Mouse (Mus musculus): ENCODE measurements around the gene Plekho2.

Plekho2 gene

DNA sequence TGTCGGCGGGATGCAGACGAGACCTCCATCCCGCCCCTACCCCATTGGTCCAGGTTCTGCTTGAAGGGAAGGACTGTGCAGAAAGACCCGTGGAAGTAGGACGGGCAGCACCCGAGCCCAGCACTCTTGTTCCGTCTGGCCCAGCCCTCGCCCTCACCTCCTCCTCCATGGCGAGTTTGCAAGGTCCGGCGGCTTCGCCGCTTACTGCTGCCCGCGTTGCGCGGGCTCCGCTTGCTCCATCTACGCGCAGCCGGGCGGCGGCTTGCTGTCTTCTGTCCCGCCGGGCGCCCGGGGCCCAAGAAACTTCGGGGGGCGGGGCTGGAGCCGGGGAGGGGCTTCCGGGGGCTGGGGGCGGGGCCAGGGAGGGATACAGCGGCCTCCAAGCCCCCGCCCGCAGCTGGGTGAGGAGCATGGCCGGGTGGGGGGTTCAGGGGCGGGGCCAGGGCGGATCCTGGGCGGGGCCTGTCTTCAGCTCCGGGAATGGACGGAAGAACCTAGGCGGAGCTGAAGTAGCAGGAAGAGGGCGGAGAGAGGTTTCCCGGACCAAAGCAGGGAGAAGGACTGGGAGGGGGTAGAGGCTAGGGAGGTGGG lies at the start of gene Plekho2:
Gene Plekho2, minus strand, starts transcription at position 260 of the 591 bp plus-strand sequence.
- DNase-seq = peak; percentile 95

DNA sequence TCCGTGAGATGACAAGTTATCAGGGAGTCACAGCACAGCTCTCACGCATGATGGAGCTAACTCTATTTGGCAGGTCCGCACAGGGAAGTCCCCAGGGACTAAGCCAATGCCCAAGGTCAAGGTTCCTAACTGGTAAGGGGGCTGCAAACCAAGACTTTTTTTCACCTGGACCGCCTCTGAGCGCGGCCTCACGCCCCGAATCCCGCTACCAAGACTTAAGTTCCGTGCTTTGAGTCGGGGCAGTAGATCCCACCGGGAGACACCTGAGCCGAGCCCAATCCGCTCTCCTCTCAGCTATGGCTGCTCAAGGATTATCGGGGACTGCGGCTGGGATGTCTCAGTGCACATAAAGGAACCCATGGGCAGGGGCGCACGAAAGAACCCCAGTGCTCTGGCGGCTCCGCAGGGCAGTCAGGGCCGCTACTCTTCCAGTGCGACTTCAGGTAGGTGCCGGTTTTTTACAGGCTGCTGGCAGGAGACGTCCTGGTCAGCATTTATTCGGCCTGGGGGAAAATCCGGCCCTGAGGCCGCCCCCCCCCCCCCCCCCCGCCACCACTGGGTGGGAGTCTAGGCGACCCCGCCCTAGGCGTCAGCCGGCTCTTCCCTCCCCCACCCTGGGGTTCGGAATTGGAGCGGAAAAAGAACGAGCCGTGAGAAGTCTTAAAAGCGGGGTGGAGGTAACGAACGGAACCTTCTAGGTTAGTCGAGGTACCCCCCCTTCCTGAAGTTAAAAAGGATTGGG lies 49.4 kb upstream of the Plekho2 start, which contains the start of gene Rbpms2:
Gene Rbpms2, plus strand, starts transcription at position 624 of the 742 bp plus-strand sequence.
- DNase-seq = peak; percentile 30

DNA sequence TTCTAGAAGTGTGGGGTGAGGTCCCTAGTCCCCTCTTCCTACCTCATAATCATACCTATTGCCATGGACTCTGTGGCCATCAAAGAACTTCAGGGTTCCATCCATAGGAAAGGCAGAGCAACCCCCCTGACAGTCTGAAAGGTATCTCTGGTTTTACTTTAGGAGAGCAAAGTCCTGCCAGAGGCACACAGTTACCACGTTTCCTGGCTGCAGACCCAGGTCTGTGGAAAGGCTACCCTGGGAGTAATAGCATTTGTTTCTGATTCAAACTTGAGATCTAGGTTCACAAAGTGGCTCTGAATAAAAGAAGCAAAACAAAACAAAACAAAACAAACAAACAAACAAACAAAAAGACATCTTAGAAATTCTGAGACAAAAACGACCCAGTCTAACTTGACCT lies 44.4 kb upstream of the Plekho2 start:
- DNase-seq = no peak

DNA sequence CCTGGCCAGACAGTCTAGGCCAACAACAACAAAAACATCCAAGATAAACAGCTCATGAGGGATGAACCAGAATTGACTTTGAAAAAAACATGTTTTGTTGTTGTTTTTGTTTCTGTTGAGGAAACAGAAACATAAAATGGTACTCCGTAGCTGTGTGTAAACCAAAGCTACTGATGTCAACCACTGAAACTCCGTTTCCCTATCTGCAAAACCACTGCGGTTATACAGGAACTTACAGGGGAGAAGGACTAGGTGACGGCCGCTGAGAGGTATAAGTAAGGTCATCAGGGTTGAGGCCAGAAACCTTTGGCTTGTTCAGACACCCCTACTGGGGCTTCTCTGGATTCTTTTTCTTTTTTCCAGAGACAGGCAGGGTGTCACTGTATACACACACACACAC lies 43.0 kb upstream of the Plekho2 start:
- no peak for DNase-seq

DNA sequence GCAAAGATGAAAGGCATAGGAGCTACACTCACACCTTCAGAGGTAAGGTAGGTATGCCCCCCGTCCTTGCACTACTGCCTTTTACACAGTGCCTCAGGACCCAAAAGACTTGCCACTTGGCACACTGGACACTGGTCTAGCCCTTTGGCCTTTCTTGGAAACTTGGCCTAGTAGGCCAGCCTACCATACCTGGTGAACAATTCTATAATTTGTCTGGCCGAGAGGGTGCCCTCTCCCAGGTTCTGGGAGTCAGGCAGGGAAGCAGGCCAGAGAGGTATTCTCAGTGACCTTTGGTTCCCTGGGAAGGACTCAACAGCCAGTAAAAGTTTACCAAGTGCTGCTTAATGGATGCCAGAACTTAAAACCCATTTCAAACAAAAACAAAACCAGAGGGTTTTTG lies 41.8 kb upstream of the Plekho2 start:
- DNase-seq = no peak

DNA sequence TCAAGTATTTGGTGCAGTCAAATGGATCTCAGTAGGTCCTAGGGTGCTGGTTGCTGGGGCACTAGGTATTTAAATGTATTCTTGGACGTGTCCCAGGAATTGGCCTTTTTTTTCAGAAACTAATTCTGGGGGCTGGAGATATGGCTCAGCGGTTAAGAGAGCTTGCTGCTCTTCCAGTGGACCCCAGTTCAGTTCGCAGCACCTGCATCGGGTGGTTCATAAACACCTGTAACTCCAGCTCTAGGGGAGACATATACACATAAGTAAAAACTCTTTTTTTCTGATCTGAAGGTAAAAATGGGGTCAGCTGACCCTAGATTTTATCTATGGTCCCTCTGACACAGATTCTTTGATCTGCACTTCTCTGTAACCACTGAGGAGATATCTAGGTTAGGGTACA lies 41.4 kb upstream of the Plekho2 start:
- no peak for DNase-seq

DNA sequence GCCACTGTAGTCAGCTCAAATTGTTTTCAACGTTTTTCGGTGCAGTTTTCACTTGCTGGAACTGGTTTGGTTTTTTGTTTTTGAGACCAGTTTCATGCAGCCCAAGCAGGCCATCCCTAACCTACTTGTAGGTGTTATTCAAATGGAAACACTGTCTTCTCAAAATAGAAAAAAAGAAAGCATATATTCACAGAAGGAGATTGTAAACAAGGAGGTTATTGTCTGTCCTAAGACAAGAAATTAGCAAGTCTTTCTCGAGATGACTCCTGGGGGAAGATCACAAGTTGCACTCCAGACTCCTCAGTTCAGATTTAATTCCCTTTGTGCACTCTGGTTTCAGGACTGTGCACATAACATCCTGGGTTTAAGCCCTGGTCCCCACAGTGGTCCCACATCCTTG lies 39.5 kb upstream of the Plekho2 start:
- DNase-seq = no peak

DNA sequence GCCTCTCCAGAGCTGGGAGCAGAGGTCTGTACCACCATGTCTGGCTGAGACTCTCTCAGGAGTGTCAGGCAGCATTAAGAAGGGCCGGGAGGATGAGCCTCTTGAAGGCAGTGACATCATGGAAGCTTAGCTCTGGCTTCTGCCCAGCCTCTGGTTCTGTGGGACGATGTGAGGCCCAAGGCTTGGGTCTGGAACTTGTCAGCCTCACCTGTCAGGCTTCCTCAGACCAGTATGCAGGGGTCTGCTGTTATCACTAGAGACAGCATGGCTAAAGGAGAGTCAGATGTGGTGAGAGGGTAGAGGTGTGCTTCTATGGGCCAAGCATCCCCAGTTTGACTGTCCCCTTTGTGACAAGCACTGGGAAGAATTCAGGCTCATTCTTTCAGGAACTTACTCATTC lies 33.3 kb upstream of the Plekho2 start:
- DNase-seq = no peak

DNA sequence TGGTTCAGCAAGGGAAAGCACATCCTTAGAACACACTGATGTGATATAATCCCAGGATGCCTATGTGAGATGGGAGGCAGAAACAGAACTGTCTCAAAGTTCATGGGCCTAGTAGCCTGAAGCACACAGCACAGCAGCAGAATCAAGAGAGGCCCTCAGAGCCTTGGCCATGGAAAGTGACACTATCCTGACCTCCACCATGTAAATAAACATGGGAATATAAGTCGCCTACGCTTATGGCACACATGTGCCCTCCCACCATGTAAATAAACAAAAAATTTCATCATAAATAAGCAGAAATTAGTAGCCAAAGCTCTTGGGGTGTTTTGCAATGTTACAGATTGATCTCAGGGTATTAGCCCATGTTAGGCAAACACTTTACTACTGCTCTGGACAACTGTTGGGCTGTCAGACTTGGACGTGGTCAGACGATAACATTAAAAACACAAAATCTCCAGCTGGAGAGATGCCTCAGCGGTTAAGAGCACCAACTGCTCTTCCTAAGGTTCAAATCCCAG lies 32.2 kb upstream of the Plekho2 start:
- DNase-seq = no peak

DNA sequence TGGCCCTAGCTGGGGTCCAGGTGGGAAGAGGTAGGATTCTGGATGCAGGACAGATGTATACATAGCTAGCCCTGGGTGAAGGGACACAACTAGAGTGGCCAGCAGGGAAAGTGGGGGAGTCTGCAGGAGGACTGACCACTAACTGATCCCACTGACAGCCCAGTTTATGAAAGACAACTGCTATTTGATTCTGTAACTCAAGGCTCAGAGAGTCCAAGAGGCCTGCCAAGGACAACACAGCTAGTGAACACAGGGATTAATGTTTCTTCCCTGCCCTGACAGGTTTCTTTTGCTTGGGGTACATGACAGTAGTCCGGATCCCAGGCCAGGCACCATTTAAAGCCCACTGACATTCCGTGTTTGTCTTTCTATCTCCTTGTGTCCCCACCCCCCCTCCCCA lies 27.3 kb upstream of the Plekho2 start:
- DNase-seq = no peak

DNA sequence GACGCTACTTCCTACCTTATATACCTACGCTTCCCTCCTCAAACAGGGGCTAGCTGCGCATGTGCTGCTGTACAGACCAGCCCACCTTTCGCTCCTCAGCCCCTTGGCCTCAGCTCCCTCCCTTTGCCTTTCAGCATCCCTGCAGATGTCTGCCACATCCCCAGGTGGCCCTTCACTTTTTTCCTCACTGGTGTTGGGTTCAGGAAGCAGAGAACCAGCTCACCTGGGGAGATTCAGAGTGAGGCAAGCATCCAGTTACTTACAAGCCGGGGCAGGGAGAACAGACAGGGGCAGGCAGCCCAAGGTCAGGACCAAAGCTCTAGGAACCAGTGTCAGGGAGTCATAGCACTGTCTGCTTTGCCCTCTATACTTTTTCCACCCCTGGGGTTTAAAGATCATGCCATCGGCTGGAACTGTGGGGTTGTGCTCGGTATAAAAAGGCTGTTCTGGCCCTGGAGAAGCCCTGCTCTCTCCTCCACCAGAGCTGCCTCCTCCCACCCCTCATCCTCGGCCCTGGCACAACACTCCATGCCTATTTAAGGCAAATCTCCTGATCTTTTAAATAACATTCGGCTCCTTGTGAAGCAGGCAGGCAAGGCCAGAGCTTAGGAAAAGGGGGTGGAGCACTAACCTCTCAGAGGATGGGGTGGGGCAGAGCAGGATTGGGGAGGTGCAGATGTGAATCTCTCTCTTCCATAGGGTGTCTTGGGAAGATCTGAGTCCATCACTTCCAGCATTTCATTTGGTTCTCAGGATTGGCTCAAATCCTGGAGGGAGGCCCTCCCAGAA lies 26.7 kb upstream of the Plekho2 start:
- no peak for DNase-seq

DNA sequence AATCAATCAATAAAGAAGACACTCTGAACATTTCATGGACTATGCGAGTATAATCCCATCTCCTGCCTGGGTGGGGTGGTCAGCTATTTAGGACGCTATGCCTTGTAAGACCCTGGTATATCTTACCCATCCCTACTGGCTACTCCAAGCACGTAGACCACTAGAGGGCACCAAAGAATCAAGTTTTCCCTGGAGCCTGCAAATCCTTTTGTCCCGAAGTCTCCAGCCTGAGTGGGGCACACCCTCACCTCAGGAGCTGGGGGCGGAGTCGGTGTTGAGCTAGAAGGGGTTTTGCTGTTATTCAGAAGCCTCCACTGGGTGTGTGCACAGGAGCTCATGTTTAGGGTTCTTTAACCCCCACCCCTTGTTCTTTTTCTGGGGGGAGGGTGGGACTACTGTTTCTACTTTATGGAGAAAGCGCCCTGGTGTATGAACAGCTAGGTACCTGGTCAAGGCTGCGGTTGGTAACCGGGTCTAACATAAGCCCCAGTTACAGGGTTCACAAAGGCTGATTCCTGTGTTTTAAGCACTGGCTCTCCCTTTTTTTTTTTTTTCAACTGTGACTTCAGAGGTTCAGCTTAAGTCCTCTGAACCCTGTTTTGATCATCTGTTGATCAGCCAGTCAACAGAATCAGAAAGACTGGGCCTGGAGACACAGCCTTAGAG lies 25.8 kb upstream of the Plekho2 start:
- DNase-seq = peak; percentile 76

DNA sequence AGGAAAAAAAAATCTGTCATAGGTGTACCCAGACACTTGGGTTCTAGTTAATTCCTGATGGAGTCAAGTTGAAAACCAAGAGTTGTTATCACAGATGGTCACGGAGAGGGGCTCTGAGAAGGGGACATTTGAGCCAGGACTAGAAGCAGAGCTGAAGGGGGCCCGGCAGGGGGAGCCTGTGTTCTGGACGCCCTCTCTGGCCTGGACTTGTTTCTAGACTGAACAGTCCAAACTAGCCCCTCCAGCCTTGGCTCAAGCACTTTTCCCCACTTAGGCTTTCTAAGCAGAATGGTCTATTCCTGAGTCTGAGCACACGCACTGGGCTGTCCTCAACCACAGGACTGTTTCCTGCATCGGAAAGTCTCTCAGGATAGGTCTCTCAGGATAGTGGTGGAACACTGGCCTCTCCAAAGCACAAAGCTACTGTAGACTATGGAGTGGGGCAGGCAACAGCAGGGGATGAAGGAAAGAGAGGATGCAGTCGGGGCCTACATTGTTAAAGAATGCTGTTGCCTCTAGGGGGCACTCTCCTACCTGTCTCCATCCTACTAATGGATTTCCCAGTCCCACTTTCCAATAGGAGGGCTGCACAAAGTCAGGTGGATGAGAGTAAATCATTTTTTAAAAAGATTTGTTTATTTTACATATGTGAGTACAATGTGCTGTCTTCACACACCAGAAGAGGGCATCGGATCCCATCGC lies 23.7 kb upstream of the Plekho2 start:
- DNase-seq = peak; percentile 33

DNA sequence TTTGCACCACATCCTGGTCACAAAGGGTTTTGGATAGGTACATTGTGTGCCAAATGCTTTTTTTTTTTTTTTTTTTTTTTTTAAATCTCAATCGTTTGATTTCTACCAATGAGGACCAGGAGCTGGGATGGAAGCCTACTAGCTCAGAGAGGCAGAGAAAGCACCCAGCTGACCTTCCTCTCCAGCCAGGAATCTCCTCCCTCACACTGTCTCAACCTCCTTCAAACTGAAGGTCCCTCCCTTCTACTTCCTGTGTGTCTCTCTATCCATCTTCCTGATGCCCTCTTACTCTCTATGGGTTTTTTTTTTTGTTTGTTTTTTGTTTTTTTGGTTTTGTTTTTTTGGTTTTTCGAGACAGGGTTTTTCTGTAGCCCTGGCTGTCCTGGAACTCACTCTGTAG lies 21.1 kb upstream of the Plekho2 start:
- no peak for DNase-seq

DNA sequence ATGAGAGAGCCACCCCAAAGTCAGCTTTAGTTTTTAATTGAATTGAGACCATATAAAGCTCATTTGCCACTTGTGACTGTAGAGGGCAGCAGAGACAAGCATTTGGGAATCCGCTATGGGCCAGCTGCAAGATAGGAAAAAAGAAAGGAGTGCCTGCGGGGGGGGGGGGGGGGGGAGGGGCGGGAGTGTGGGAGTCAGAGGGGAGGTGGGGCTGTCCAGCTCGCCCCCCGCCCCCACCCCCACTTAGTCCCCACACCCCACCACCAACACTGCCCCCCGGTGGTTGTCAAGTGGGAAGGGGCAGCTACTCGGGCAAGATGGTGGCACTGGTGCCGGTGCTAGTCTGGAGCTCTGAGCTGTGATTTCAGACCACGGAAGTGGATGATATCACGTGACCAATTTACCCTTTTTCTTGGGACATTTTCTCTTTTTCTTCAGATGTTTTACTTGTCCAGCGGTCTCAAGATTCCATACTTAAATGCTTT lies 19.0 kb upstream of the Plekho2 start:
- peak; percentile 68 for DNase-seq

DNA sequence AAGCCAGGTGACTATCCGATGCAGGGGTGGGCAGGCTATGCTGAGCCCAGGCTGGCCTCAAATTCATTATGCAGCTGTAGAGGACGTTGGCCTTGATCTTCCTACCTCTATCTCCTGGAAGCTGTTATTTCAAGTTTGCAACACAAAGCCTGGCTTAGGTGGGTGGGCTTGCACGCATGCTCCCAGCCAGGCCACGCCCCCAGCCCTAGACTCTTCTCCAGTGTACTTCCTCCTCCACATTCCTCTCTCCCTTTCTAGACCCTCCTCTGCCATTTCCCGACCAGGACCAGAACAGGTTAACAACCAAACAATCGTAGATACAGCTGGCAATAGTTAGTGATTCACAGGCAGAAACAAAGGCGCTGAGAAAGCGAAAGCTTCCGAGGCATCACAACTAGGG lies 13.8 kb upstream of the Plekho2 start:
- no peak for DNase-seq

DNA sequence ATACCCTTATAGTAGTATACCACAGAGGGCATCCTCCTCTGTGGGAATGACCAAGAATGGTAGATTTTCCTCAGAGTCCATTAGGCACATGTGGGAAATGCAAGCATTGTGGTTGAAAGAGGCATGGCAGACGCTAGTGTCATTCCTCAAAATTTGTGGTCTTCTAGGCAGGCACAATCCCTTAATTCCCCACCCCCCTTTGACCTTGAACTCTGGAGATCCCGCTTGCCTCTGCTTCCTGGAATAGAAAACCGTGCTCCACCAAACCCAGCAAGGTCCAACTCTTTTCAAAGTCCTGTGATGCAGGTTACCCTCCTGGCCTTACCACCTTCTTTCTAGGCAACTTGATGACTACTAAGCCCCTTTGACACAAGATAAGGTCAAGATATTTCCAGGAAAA lies 12.9 kb upstream of the Plekho2 start:
- DNase-seq = no peak

DNA sequence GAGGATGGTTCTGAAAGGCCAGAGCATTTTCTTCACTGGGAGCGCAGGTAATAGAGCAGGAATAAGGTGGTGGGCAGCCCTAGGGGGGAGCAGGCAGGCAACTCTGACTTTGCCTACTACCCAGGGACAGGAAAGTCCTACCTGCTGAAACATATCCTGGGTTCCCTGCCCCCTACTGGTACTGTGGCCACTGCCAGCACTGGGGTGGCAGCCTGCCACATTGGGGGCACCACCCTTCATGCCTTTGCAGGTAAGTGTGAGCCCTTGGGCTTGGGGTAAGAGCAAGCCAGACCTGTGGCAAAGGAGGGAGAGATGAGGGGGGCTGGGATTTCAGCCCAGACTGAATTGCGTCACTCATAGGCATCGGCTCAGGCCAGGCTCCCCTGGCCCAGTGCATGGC lies 9.3 kb upstream of the Plekho2 start:
- DNase-seq = no peak

DNA sequence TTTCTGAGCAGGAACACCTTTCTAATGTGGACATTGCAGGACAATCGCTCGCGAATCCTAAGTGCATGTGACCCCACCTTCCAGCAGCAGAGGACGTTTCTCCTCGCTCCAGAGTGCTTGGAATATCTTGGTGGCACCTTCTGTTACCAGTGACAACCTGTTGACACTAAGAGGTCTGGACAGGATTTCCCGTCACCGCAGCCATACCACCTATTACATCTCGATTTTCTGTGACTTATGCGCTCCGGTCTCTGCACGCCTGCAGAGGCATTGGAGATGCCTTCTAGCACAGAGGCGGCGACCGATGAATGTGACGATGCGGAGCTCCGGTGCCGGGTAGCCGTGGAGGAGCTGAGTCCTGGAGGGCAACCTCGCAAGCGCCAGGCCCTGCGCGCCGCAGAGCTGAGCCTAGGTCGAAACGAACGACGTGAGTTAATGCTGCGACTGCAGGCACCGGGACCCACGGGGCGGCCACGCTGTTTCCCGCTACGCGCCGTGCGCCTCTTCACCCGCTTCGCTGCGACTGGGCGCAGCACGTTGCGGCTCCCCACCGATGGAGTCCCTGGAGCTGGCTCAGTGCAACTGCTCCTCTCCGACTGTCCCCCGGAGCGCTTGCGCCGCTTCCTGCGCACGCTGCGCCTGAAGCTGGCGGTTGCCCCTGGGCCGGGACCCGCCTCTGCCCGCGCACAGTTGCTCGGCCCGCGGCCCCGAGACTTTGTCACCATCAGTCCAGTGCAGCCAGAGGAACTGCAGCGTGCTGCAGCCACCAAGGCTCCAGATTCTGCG lies 7.9 kb upstream of the Plekho2 start:
- no peak for DNase-seq

DNA sequence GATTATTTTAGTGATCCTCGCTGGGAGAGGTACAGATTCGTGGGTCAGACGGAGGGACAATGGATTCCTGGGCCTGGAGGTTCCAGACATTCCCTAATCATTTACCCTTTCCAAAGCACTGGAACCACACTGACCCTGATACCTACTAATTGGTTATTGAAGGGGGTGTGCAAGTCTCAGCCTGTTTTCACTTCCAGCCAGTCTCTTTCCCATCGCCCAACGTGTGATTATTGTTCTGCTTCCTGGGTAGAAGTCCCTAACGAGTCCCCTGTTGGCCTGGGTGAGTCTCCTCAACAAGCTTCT lies 7.4 kb upstream of the Plekho2 start:
- DNase-seq = no peak

DNA sequence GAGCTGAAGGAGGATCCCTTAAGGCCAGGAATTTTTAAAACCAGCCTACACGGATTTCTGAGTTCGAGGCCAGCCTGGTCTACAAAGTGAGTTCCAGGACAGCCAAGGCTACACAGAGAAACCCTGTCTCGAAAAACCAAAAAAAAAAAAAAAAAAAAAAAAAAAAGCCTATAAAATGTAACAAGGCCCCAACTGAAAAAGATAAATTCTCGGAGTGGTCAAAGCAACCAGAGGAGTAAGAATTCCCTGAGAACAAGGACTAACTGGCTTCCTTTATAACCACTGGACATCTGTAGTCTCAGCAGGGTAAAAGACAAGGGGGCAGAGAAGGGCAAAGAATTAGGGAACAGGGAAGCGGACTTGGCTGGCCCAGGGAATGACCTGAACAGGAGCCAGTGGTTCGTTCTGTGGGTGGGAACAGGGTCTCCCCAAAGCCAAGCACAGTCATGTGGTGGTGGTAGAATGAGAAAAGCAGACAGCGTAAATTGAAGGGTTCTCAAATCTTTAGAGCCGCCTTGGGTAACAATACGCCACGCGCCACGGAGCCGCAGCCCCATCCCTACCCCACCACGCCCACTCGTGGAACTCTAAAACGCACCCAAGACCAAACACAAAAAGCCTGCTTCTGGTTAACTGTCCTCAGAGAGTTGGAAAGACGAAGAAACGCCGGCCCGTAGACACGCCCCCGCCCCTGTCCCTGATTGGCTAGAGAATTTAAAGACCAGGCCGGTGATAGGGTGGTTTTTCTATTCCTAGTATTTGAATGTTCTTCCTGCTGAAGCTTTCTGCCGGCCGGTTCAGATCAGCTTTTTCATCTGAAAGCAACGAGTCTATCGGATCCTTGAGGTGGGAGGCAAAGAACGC lies 6.8 kb upstream of the Plekho2 start, which contains the start of gene Pif1:
Gene Pif1, plus strand, starts transcription at position 755 of the 864 bp plus-strand sequence.
- DNase-seq = peak; percentile 83

All from lung, postnatal 14 days (tissue).